ENCODE assay signal across 14 mouse cellular contexts in genomic region chr1:150681433-150681832, GRCm38 (mm10).
DNase-seq lines count a peak whose midpoint lies in the region; ATAC-seq and TF ChIP-seq lines count a peak whose summit lies in the region.
"Had no signal": no experiment of that assay in that cellular context is flagged by ENCODE, and none has a peak within 500 bp of the region (broad histone marks: within the 10 kb centered on the region; RNA-seq: fewer than 3 reads in every experiment).

No protein-coding gene starts in this region.

- in situ Hi-C loops in CH12.LX (cut with MboI; ENCODE audit: low pct_ligation_motif_present, low pct_unique_long_range_greater_than_20kb, low sequenced_read_pairs) = no loop called here

- no peak for TF ChIP-seq CTCF in hindbrain, postnatal 0 days (IDR thresholded peaks at IDR 0.05; ENCODE audit: low read depth)
- TF ChIP-seq CTCF in CH12.LX (conservative IDR thresholded peaks at IDR 0.05 in 1 of 2, IDR thresholded peaks at IDR 0.05 in 1 of 2; ENCODE audit: low read depth in 2 of 2, low read length in 2 of 2) = no peak
- TF ChIP-seq CTCF in liver, postnatal 0 days (IDR thresholded peaks at IDR 0.05; ENCODE audit: low read depth) = no peak

- no peak for TF ChIP-seq RAD21 in CH12.LX (IDR thresholded peaks at IDR 0.05; ENCODE audit: low read depth, low read length)

- H3K27ac ChIP-seq in forebrain, embryonic 14.5 days (ENCODE audit: low read depth, low read length) = no peak overlapping the region
- no peak overlapping the region for H3K27ac ChIP-seq in forebrain, embryonic 10.5 days
- H3K27ac ChIP-seq in hindbrain, postnatal 0 days = peak overlapping the region; percentile 4; the same call in 1 of the 2 replicates
- H3K27ac ChIP-seq in hindbrain, embryonic 10.5 days = no peak overlapping the region
- H3K27ac ChIP-seq in CH12.LX (ENCODE audit: insufficient read depth, low read depth) = no peak overlapping the region
- no peak overlapping the region for H3K27ac ChIP-seq in embryonic facial prominence, embryonic 11.5 days (replicated peaks; ENCODE audit: low read depth, low read length)
- no peak overlapping the region for H3K27ac ChIP-seq in liver, postnatal 0 days (ENCODE audit: low read depth)
- H3K27ac ChIP-seq: liver, embryonic 15.5 days had no signal

- no peaks in the 10 kb centered on the region for H3K27me3 ChIP-seq in forebrain, embryonic 14.5 days (replicated peaks; ENCODE audit: control insufficient read depth, insufficient read depth, low read length)
- no peaks in the 10 kb centered on the region for H3K27me3 ChIP-seq in forebrain, embryonic 10.5 days (ENCODE audit: poor library complexity, severe bottlenecking)
- no peaks in the 10 kb centered on the region for H3K27me3 ChIP-seq in hindbrain, postnatal 0 days (ENCODE audit: insufficient read depth, low read length)
- no peaks in the 10 kb centered on the region for H3K27me3 ChIP-seq in hindbrain, embryonic 10.5 days (ENCODE audit: insufficient read depth, poor library complexity, severe bottlenecking)
- no peaks in the 10 kb centered on the region for H3K27me3 ChIP-seq in CH12.LX (replicated peaks)
- no peaks in the 10 kb centered on the region for H3K27me3 ChIP-seq in embryonic facial prominence, embryonic 11.5 days (ENCODE audit: control insufficient read depth, insufficient read depth, low read length)
- no peaks in the 10 kb centered on the region for H3K27me3 ChIP-seq in liver, postnatal 0 days (ENCODE audit: insufficient read depth, low read length)
- H3K27me3 ChIP-seq: heart, embryonic 12.5 days; liver, embryonic 15.5 days had no signal

- H3K4me1 ChIP-seq in forebrain, embryonic 14.5 days (ENCODE audit: control insufficient read depth, insufficient read depth, low read length) = no peaks in the 10 kb centered on the region; the same call in 1 of the 2 replicates
- H3K4me1 ChIP-seq in forebrain, embryonic 10.5 days = peaks cover 4% of the 10 kb centered on the region; the same call in 1 of the 2 replicates
- no peaks in the 10 kb centered on the region for H3K4me1 ChIP-seq in hindbrain, postnatal 0 days (ENCODE audit: insufficient read depth, low read length)
- H3K4me1 ChIP-seq in hindbrain, embryonic 10.5 days (replicated peaks) = no peaks in the 10 kb centered on the region
- H3K4me1 ChIP-seq in CH12.LX (ENCODE audit: control insufficient read depth in 1 of 2, insufficient read depth in 2 of 2) = peaks cover 5 to 16% of the 10 kb centered on the region in 2 experiments
- no peaks in the 10 kb centered on the region for H3K4me1 ChIP-seq in embryonic facial prominence, embryonic 11.5 days (ENCODE audit: control insufficient read depth, insufficient read depth, low read length)
- H3K4me1 ChIP-seq in liver, postnatal 0 days (ENCODE audit: insufficient read depth) = no peaks in the 10 kb centered on the region
- H3K4me1 ChIP-seq: liver, embryonic 15.5 days had no signal

- no peak overlapping the region for H3K9ac ChIP-seq in forebrain, embryonic 14.5 days (ENCODE audit: low read length)
- no peak overlapping the region for H3K9ac ChIP-seq in hindbrain, postnatal 0 days (replicated peaks; ENCODE audit: low read length)
- no peak overlapping the region for H3K9ac ChIP-seq in CH12.LX (ENCODE audit: insufficient read depth, low read depth)
- no peak overlapping the region for H3K9ac ChIP-seq in embryonic facial prominence, embryonic 11.5 days (replicated peaks; ENCODE audit: low read length)
- no peak overlapping the region for H3K9ac ChIP-seq in liver, postnatal 0 days (replicated peaks)
- H3K9ac ChIP-seq: heart, embryonic 12.5 days; liver, embryonic 15.5 days had no signal

- H3K9me3 ChIP-seq in forebrain, embryonic 14.5 days (replicated peaks; ENCODE audit: control insufficient read depth, low read length) = no peaks in the 10 kb centered on the region
- no peaks in the 10 kb centered on the region for H3K9me3 ChIP-seq in forebrain, embryonic 10.5 days
- H3K9me3 ChIP-seq in hindbrain, postnatal 0 days (ENCODE audit: low read length) = no peaks in the 10 kb centered on the region
- H3K9me3 ChIP-seq in hindbrain, embryonic 10.5 days = no peaks in the 10 kb centered on the region
- H3K9me3 ChIP-seq in CH12.LX (replicated peaks; ENCODE audit: low read length) = no peaks in the 10 kb centered on the region
- no peaks in the 10 kb centered on the region for H3K9me3 ChIP-seq in embryonic facial prominence, embryonic 11.5 days (replicated peaks; ENCODE audit: control insufficient read depth, low read length)
- no peaks in the 10 kb centered on the region for H3K9me3 ChIP-seq in liver, postnatal 0 days (ENCODE audit: low read length)
- H3K9me3 ChIP-seq: heart, embryonic 12.5 days; liver, embryonic 15.5 days had no signal

- H3K36me3 ChIP-seq in forebrain, embryonic 14.5 days (ENCODE audit: control insufficient read depth, insufficient read depth, low read length) = no peaks in the 10 kb centered on the region
- peaks cover 6% of the 10 kb centered on the region; the same call in 1 of the 2 replicates for H3K36me3 ChIP-seq in forebrain, embryonic 10.5 days (replicated peaks)
- H3K36me3 ChIP-seq in hindbrain, postnatal 0 days (ENCODE audit: insufficient read depth, low read length) = no peaks in the 10 kb centered on the region
- H3K36me3 ChIP-seq in hindbrain, embryonic 10.5 days = no peaks in the 10 kb centered on the region
- H3K36me3 ChIP-seq in CH12.LX (replicated peaks in 1 of 2; ENCODE audit: control insufficient read depth in 1 of 2, insufficient read depth in 1 of 2, low read length in 1 of 2) = no peaks in the 10 kb centered on the region
- no peaks in the 10 kb centered on the region; the same call in 1 of the 2 replicates for H3K36me3 ChIP-seq in embryonic facial prominence, embryonic 11.5 days (replicated peaks; ENCODE audit: control insufficient read depth, insufficient read depth, low read depth, low read length)
- H3K36me3 ChIP-seq in liver, postnatal 0 days (replicated peaks; ENCODE audit: insufficient read depth, low read length) = no peaks in the 10 kb centered on the region
- H3K36me3 ChIP-seq: liver, embryonic 15.5 days had no signal

- no peak for TF ChIP-seq POLR2A in CH12.LX (IDR thresholded peaks at IDR 0.05; ENCODE audit: low read depth, low read length)

- WGBS in forebrain, embryonic 14.5 days = 91% methylated on average over 3 of the region's 3 CpGs
- 92% methylated on average over 3 of the region's 3 CpGs for WGBS in forebrain, embryonic 10.5 days
- 72% methylated on average over 3 of the region's 3 CpGs for WGBS in hindbrain, postnatal 0 days
- 83% methylated on average over 3 of the region's 3 CpGs for WGBS in hindbrain, embryonic 10.5 days
- 82% methylated on average over 3 of the region's 3 CpGs for WGBS in embryonic facial prominence, embryonic 11.5 days
- WGBS in liver, postnatal 0 days (ENCODE audit: insufficient replicate concordance) = 79% methylated on average over 3 of the region's 3 CpGs

- no peak for ATAC-seq in forebrain, embryonic 14.5 days
- 0 out of 2 replicates have a peak, but pooled peaks have one; percentile 24 for ATAC-seq in hindbrain, postnatal 0 days
- no peak for ATAC-seq in embryonic facial prominence, embryonic 11.5 days (replicated peaks; ENCODE audit: insufficient number of reproducible peaks, low FRiP score, low TSS enrichment, low read depth)
- ATAC-seq in liver, postnatal 0 days = no peak

- dilution Hi-C loops in CH12.LX (cut with MboI; ENCODE audit: extremely low pct_ligation_motif_present, extremely low pct_unique_long_range_greater_than_20kb, low sequenced_read_pairs) = no loop called here

- H3K79me2 ChIP-seq in CH12.LX (replicated peaks; ENCODE audit: control insufficient read depth, extremely low read depth, insufficient read depth, poor library complexity, severe bottlenecking) = no peaks in the 10 kb centered on the region

- H3K4me2 ChIP-seq in forebrain, embryonic 14.5 days (ENCODE audit: low read length) = no peak overlapping the region
- H3K4me2 ChIP-seq in hindbrain, postnatal 0 days (ENCODE audit: low read depth, low read length) = peak overlapping the region; percentile 3; the same call in 1 of the 2 replicates
- peak overlapping the region; percentile 83 for H3K4me2 ChIP-seq in CH12.LX (ENCODE audit: insufficient read depth, low read depth, poor library complexity, severe bottlenecking)
- H3K4me2 ChIP-seq in embryonic facial prominence, embryonic 11.5 days (ENCODE audit: low read depth, low read length) = no peak overlapping the region
- no peak overlapping the region for H3K4me2 ChIP-seq in liver, postnatal 0 days (ENCODE audit: low read depth, low read length)
- H3K4me2 ChIP-seq: heart, embryonic 12.5 days; liver, embryonic 15.5 days had no signal

- no peak for TF ChIP-seq EP300 in CH12.LX (IDR thresholded peaks at IDR 0.05; ENCODE audit: low read length)
- TF ChIP-seq EP300 in liver, postnatal 0 days (IDR thresholded peaks at IDR 0.05; ENCODE audit: low read depth) = no peak

- DNase-seq in forebrain, embryonic 14.5 days (ENCODE audit: low spot score) = peak; percentile 12
- no peak for DNase-seq in forebrain, embryonic 10.5 days (ENCODE audit: extremely low spot score, low spot score)
- DNase-seq in hindbrain, postnatal 0 days (ENCODE audit: low spot score) = peak; percentile 37
- DNase-seq in hindbrain, embryonic 10.5 days (ENCODE audit: low spot score) = no peak
- DNase-seq in CH12.LX (ENCODE audit: extremely low read depth) = no peak
- DNase-seq in embryonic facial prominence, embryonic 11.5 days (ENCODE audit: low spot score) = peak; percentile 42
- no peak for DNase-seq in liver, postnatal 0 days
- no peak for DNase-seq in thymus, postnatal 4 days
- DNase-seq: adrenal gland, adult 2 months; lung, postnatal 14 days; retina, postnatal 1 day; right cerebral cortex, postnatal 4 days had no signal

- no peak overlapping the region for H3K4me3 ChIP-seq in forebrain, embryonic 14.5 days (ENCODE audit: low read depth, low read length)
- no peak overlapping the region for H3K4me3 ChIP-seq in forebrain, embryonic 10.5 days
- H3K4me3 ChIP-seq in hindbrain, postnatal 0 days (ENCODE audit: low read length) = 0 out of 2 replicates have a peak overlapping the region, but pooled peaks have one; percentile 6
- no peak overlapping the region for H3K4me3 ChIP-seq in hindbrain, embryonic 10.5 days
- H3K4me3 ChIP-seq in CH12.LX (replicated peaks in 1 of 3; ENCODE audit: low read depth in 2 of 3, low read length in 2 of 3, poor library complexity in 1 of 3) = peak overlapping the region in 2 of 3 experiments; percentile 28 to 51
- no peak overlapping the region for H3K4me3 ChIP-seq in embryonic facial prominence, embryonic 11.5 days (ENCODE audit: low read depth, low read length)
- no peak overlapping the region for H3K4me3 ChIP-seq in liver, postnatal 0 days (ENCODE audit: low read depth, low read length)
- H3K4me3 ChIP-seq: heart, embryonic 12.5 days; liver, embryonic 15.5 days had no signal

TF ChIP-seq in CH12.LX, 34 proteins besides CTCF, POLR2A, EP300 and RAD21:
- no peak for TF ChIP-seq USF1 (IDR thresholded peaks at IDR 0.05; ENCODE audit: low read depth, low read length)
- TF ChIP-seq SMC3 (IDR thresholded peaks at IDR 0.05; ENCODE audit: low read depth, low read length) = no peak
- no peak for TF ChIP-seq MAX (IDR thresholded peaks at IDR 0.05; ENCODE audit: low read length)
- no peak for TF ChIP-seq SIN3A (IDR thresholded peaks at IDR 0.05; ENCODE audit: low read length)
- no peak for TF ChIP-seq HCFC1 (IDR thresholded peaks at IDR 0.05; ENCODE audit: low read depth, low read length)
- no peak for TF ChIP-seq ZC3H11A (IDR thresholded peaks at IDR 0.05; ENCODE audit: low read depth, low read length)
- no peak for TF ChIP-seq GABPA (IDR thresholded peaks at IDR 0.05; ENCODE audit: insufficient replicate concordance, low read depth, low read length)

Comparison
In these comparisons a context has a peak if more than half of its experiments do, and no peak if none do; other contexts are left out.
1. DNase-seq: peak in forebrain, embryonic 14.5 days (single experiment), hindbrain, postnatal 0 days (single experiment) and embryonic facial prominence, embryonic 11.5 days (single experiment); none in forebrain, embryonic 10.5 days (single experiment), hindbrain, embryonic 10.5 days (single experiment), CH12.LX (single experiment), liver, postnatal 0 days (single experiment) and thymus, postnatal 4 days (single experiment).
2. H3K4me3 ChIP-seq: peak in hindbrain, postnatal 0 days (single experiment) and CH12.LX (2 of 3); none in forebrain, embryonic 14.5 days (single experiment), forebrain, embryonic 10.5 days (single experiment), hindbrain, embryonic 10.5 days (single experiment), embryonic facial prominence, embryonic 11.5 days (single experiment) and liver, postnatal 0 days (single experiment).
3. H3K4me2 ChIP-seq: peak in hindbrain, postnatal 0 days (single experiment) and CH12.LX (single experiment); none in forebrain, embryonic 14.5 days (single experiment), embryonic facial prominence, embryonic 11.5 days (single experiment) and liver, postnatal 0 days (single experiment).